Mouse (Mus musculus) lung, postnatal 0 days (tissue): ENCODE data around the gene Ugt1a6b.

Source experiments
- CTCF ChIP-seq: IDR thresholded peaks from 2 replicates; pipeline ENCODE4 v1.5.1; 2016; ENCODE audit warnings: antibody characterized with exemption, mild to moderate bottlenecking
- EP300 ChIP-seq: IDR thresholded peaks from 2 replicates; pipeline ENCODE4 v1.6.1; 2016; ENCODE audit warnings: antibody characterized with exemption, mild to moderate bottlenecking, control low read depth

GRCm38 (mm10) chr1:88240072-88240471, 137.0 kb downstream of the Ugt1a6b start:
- TF ChIP-seq EP300 (no peak), CTCF (no peak)
